Mouse (Mus musculus) natural killer cell, adult 2 months (primary cell): ENCODE results near the gene Gm11011.
"Not testable (repeated sequence)": the region's sequence is repeated elsewhere in the genome, so short reads cannot be mapped to it uniquely, and the experiment has no call there.

Experiments used
- DNase-seq, 2 experiments: peaks; one replicate each; pipeline ENCODE4 v3.0.0; 2022; ENCODE audit warnings: low spot score in 2 of 2

The Gm11011 gene

GRCm38 (mm10) chr2:169587645-169588044 lies at the start of gene Gm11011:
Gene Gm11011, minus strand, starts transcription at chr2:169587745.
- not testable (repeated sequence) for DNase-seq

GRCm38 (mm10) chr2:169636414-169636813 lies 48.9 kb upstream of the Gm11011 start:
- DNase-seq = no peak

GRCm38 (mm10) chr2:169635428-169635827 lies 47.9 kb upstream of the Gm11011 start:
- no peak for DNase-seq

- no peak for DNase-seq
Observed at GRCm38 (mm10) chr2:169634619-169635382, 47.3 kb upstream of the Gm11011 start.

- no peak for DNase-seq
Observed at GRCm38 (mm10) chr2:169633491-169634289, 46.1 kb upstream of the Gm11011 start.

- no peak for DNase-seq
Observed at GRCm38 (mm10) chr2:169632338-169633151, 45.0 kb upstream of the Gm11011 start, which contains the start of gene Tshz2. Gene Tshz2, plus strand, starts transcription at chr2:169633013.

GRCm38 (mm10) chr2:169630070-169630469 lies 42.5 kb upstream of the Gm11011 start:
- no peak for DNase-seq

- no peak for DNase-seq
Observed at GRCm38 (mm10) chr2:169621201-169621710, 33.7 kb upstream of the Gm11011 start.

GRCm38 (mm10) chr2:169615998-169616397 lies 28.5 kb upstream of the Gm11011 start:
- DNase-seq = no peak

- DNase-seq = no peak
Observed at GRCm38 (mm10) chr2:169614683-169615082, 27.1 kb upstream of the Gm11011 start.

- DNase-seq = no peak
Observed at GRCm38 (mm10) chr2:169611557-169611956, 24.0 kb upstream of the Gm11011 start.

GRCm38 (mm10) chr2:169610882-169611281 lies 23.3 kb upstream of the Gm11011 start:
- DNase-seq = no peak

- no peak for DNase-seq
Observed at GRCm38 (mm10) chr2:169609956-169610355, 22.4 kb upstream of the Gm11011 start.

GRCm38 (mm10) chr2:169607787-169608186 lies 20.2 kb upstream of the Gm11011 start:
- DNase-seq = no peak

- DNase-seq = no peak
Observed at GRCm38 (mm10) chr2:169606901-169607678, 19.5 kb upstream of the Gm11011 start.

- DNase-seq = no peak
Observed at GRCm38 (mm10) chr2:169600163-169600562, 12.6 kb upstream of the Gm11011 start.

- no peak for DNase-seq
Observed at GRCm38 (mm10) chr2:169599591-169599990, 12.0 kb upstream of the Gm11011 start.

GRCm38 (mm10) chr2:169597971-169598370 lies 10.4 kb upstream of the Gm11011 start:
- no peak for DNase-seq

- DNase-seq = no peak
Observed at GRCm38 (mm10) chr2:169597357-169597756, 9.8 kb upstream of the Gm11011 start.

- no peak for DNase-seq
Observed at GRCm38 (mm10) chr2:169593742-169594141, 6.2 kb upstream of the Gm11011 start.

- no peak for DNase-seq
Observed at GRCm38 (mm10) chr2:169590412-169590811, 2.9 kb upstream of the Gm11011 start.
